Mouse (Mus musculus) cerebellum, postnatal 36 days (tissue): Measurements from ENCODE around the gene Slc25a19.
"Not testable (repeated sequence)": the region's sequence is repeated elsewhere in the genome, so short reads cannot be mapped to it uniquely, and the experiment has no call there.

Experiments used
- DNase-seq, 2 experiments: peaks; one replicate each; pipeline ENCODE4 v3.0.0; 2021 to 2022; ENCODE audit warnings: mixed read lengths in 2 of 2

Slc25a19 gene

GRCm38 (mm10) chr11:115627705-115628464 lies at the start of gene Slc25a19:
Gene Slc25a19, minus strand, starts transcription at chr11:115628295.
- DNase-seq: peak; percentile 100

- DNase-seq: no peak
Observed at GRCm38 (mm10) chr11:115677511-115677910, 49.4 kb upstream of the Slc25a19 start.

GRCm38 (mm10) chr11:115676738-115677137 lies 48.6 kb upstream of the Slc25a19 start:
- no peak for DNase-seq

- DNase-seq: no peak
Observed at GRCm38 (mm10) chr11:115674235-115674865, 46.3 kb upstream of the Slc25a19 start.

GRCm38 (mm10) chr11:115673471-115674234 lies 45.6 kb upstream of the Slc25a19 start:
- peak; percentile 70 to 81 for DNase-seq

- no peak for DNase-seq
Observed at GRCm38 (mm10) chr11:115672226-115672987, 44.3 kb upstream of the Slc25a19 start.

- DNase-seq: no peak
Observed at GRCm38 (mm10) chr11:115670451-115671050, 42.5 kb upstream of the Slc25a19 start.

GRCm38 (mm10) chr11:115663676-115664335 lies 35.7 kb upstream of the Slc25a19 start:
- no peak for DNase-seq

GRCm38 (mm10) chr11:115660376-115660775 lies 32.3 kb upstream of the Slc25a19 start:
- peak; percentile 59 to 63 for DNase-seq

GRCm38 (mm10) chr11:115658521-115658920 lies 30.4 kb upstream of the Slc25a19 start:
- DNase-seq: no peak

GRCm38 (mm10) chr11:115654128-115654527 lies 26.0 kb upstream of the Slc25a19 start:
- no peak for DNase-seq

GRCm38 (mm10) chr11:115653194-115653593 lies 25.1 kb upstream of the Slc25a19 start:
- DNase-seq: no peak

- DNase-seq: no peak
Observed at GRCm38 (mm10) chr11:115651680-115652079, 23.6 kb upstream of the Slc25a19 start.

- peak; percentile 83 to 90 for DNase-seq
Observed at GRCm38 (mm10) chr11:115649706-115650105, 21.6 kb upstream of the Slc25a19 start.

- peak; percentile 51 to 70 for DNase-seq
Observed at GRCm38 (mm10) chr11:115647459-115647858, 19.4 kb upstream of the Slc25a19 start.

GRCm38 (mm10) chr11:115646439-115646838 lies 18.3 kb upstream of the Slc25a19 start:
- no peak for DNase-seq

- DNase-seq: not testable (repeated sequence)
Observed at GRCm38 (mm10) chr11:115645498-115645897, 17.4 kb upstream of the Slc25a19 start.

- no peak for DNase-seq
Observed at GRCm38 (mm10) chr11:115644308-115644707, 16.2 kb upstream of the Slc25a19 start.

GRCm38 (mm10) chr11:115643265-115643664 lies 15.2 kb upstream of the Slc25a19 start:
- no peak for DNase-seq

- DNase-seq: no peak
Observed at GRCm38 (mm10) chr11:115642705-115643104, 14.6 kb upstream of the Slc25a19 start.

GRCm38 (mm10) chr11:115641664-115642036 lies 13.6 kb upstream of the Slc25a19 start:
- DNase-seq: no peak
